Mouse (Mus musculus): ENCODE results near the gene Stx4a. TPM values are rescaled to one million over a fixed set of nuclear protein-coding genes. Genes with fewer than 3 reads are reported as not detected.
"Not testable (repeated sequence)": the region's sequence is repeated elsewhere in the genome, so short reads cannot be mapped to it uniquely, and the experiment has no call there.

Gene Stx4a
- 20.1 and 21.5 TPM in 2 replicates for polyA plus RNA-seq (2016; fragmentation: Nextera tagmentation; extraction: Ambion mirVana)

DNA sequence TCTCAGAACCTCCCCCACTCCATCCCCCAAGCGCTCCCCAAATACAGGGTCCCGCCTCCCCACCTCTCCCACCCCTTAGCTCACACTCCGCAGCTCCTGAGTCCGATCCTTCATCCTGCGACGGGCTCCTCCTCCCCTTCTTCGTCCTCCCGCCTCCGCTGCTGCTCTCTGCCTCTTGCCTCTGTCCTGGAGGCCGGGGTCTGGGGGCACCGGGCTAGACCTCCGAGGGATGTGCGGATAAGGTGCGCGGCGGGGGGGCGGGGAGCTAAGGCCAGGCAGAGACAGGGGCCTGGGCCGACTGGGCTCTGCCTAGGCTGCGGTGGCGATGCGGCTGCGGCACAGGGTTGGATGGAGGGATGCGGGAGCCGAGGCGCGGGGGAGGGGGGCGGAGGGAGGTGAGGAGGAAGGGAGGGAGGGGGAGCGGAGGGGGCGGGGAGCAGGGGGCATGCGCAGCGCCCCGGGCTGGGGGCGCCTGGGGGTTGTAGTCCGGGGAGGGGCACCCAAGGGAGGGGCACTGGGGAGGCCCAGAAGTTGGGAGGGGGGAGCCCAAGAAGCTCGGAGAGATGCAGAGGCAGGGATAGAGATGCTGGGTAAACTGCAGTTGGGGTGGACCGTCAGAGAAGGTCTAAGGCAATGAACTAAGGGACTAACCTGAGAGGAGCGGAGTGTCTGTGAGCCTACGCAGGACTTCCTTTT, at the start of gene Stx4a, which contains the start of gene Stx1b:
TSS of gene Stx4a (plus strand) at position 119 of the 696 bp plus-strand sequence.
TSS of gene Stx1b (minus strand) at position 374 of the 696 bp plus-strand sequence.
- 3% methylated on average over 31 of the region's 38 CpGs for WGBS
- peak; percentile 90 for ATAC-seq (ENCODE audit: low FRiP score, low read depth)

GRCm38 (mm10) chr7:127775837-127776236, 48.3 kb upstream of the Stx4a start:
- 76% methylated on average over 7 of the region's 7 CpGs for WGBS
- H3K9me3 ChIP-seq; ATAC-seq (ENCODE audit: low FRiP score, low read depth); H3K27me3 ChIP-seq: not testable (repeated sequence)
- Histone ChIP-seq H3K4me3 (peak overlapping the region; percentile 99), H3K27ac (replicated peaks) (peak overlapping the region; percentile 97), H3K4me1 (peaks cover 19% of the 10 kb centered on the region), H3K4me2 (replicated peaks) (peak overlapping the region; percentile 80), H3K36me3 (peaks cover 25% of the 10 kb centered on the region), H3K9ac (replicated peaks) (peak overlapping the region; percentile 95)

More for the DNA sequence above, at the start of gene Stx4a, which contains the start of gene Stx1b:
- peak within 1 kb of the TSS; percentile 93 for H3K9ac ChIP-seq (replicated peaks)
- peak within 1 kb of the TSS; percentile 84 for H3K27ac ChIP-seq (replicated peaks)
- H3K4me1 ChIP-seq = peaks cover 22% of the 10 kb centered on the region
- H3K4me2 ChIP-seq (replicated peaks) = peak within 1 kb of the TSS; percentile 69
- no peaks in the 10 kb centered on the region for H3K9me3 ChIP-seq
- H3K36me3 ChIP-seq = no peaks in the 10 kb centered on the region
- H3K27me3 ChIP-seq = no peaks in the 10 kb centered on the region
- peak within 1 kb of the TSS; percentile 80 for H3K4me3 ChIP-seq

- Histone ChIP-seq H3K9me3 (no peaks in the 10 kb centered on the region), H3K4me3 (peak within 1 kb of the TSS; percentile 99), H3K4me2 (replicated peaks) (peak within 1 kb of the TSS; percentile 80), H3K27ac (replicated peaks) (peak within 1 kb of the TSS; percentile 97), H3K4me1 (peaks cover 14% of the 10 kb centered on the region), H3K36me3 (peaks cover 31% of the 10 kb centered on the region), H3K9ac (replicated peaks) (peak within 1 kb of the TSS; percentile 95), H3K27me3 (no peaks in the 10 kb centered on the region)
- under 1% methylated on average over 23 of the region's 23 CpGs for WGBS
- ATAC-seq (ENCODE audit: low FRiP score, low read depth) = peak; percentile 70
Measured at GRCm38 (mm10) chr7:127776426-127776825, 47.7 kb upstream of the Stx4a start, which contains the start of gene Setd1a. Gene Setd1a, plus strand, starts transcription at chr7:127776670.

- 2% methylated on average over 53 of the region's 70 CpGs for whole genome bisulfite sequencing
- peak overlapping the region; percentile 95 for H3K9ac ChIP-seq (replicated peaks)
- peaks cover 14% of the 10 kb centered on the region for H3K4me1 ChIP-seq
- no peaks in the 10 kb centered on the region for H3K27me3 ChIP-seq
- H3K4me2 ChIP-seq (replicated peaks) = peak overlapping the region; percentile 80
- peak; percentile 93 for ATAC-seq (ENCODE audit: low FRiP score, low read depth)
- peak overlapping the region; percentile 97 for H3K27ac ChIP-seq (replicated peaks)
- no peaks in the 10 kb centered on the region for H3K9me3 ChIP-seq
- H3K36me3 ChIP-seq = peaks cover 36% of the 10 kb centered on the region
- H3K4me3 ChIP-seq = peak overlapping the region; percentile 99
Measured at GRCm38 (mm10) chr7:127776878-127777473, 47.1 kb upstream of the Stx4a start.

- H3K36me3 ChIP-seq = peaks cover 43% of the 10 kb centered on the region
- H3K9me3 ChIP-seq = no peaks in the 10 kb centered on the region
- peak overlapping the region; percentile 99 for H3K4me3 ChIP-seq
- peak overlapping the region; percentile 80 for H3K4me2 ChIP-seq (replicated peaks)
- H3K27me3 ChIP-seq = no peaks in the 10 kb centered on the region
- peaks cover 14% of the 10 kb centered on the region for H3K4me1 ChIP-seq
- H3K9ac ChIP-seq (replicated peaks) = peak overlapping the region; percentile 95
- H3K27ac ChIP-seq (replicated peaks) = peak overlapping the region; percentile 97
- peak; percentile 53 for ATAC-seq (ENCODE audit: low FRiP score, low read depth)
- WGBS = 3% methylated on average over 57 of the region's 66 CpGs
Measured at GRCm38 (mm10) chr7:127777474-127778266, 46.4 kb upstream of the Stx4a start.

DNA sequence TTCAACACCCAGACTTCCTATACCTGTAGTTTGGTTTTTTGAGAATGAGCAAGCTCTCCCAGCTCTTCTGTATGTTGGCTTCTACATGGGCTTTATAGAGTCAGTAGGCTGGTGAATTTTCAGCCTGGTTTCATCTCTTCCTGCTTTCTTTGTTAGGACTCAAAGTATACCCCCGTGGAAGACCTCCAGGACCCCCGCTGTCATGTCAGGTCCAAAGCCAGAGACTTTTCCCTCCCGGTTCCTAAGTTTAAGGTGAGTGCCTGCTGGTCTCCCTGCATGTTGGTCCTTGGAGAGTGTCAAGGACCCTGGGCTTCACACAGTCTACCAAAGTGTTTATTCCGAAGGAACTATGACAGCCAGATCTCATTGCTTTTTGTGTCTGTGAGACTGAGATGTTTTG, 45.7 kb upstream of the Stx4a start:
- 83% methylated on average over 4 of the region's 4 CpGs for WGBS
- peak overlapping the region; percentile 99 for H3K4me3 ChIP-seq
- no peaks in the 10 kb centered on the region for H3K27me3 ChIP-seq
- peaks cover 49% of the 10 kb centered on the region for H3K36me3 ChIP-seq
- H3K9ac ChIP-seq (replicated peaks) = peak overlapping the region; percentile 95
- 0 out of 2 replicates have a peak overlapping the region, but pooled peaks have one; percentile 97 for H3K27ac ChIP-seq (replicated peaks)
- peak overlapping the region; percentile 80 for H3K4me2 ChIP-seq (replicated peaks)
- H3K4me1 ChIP-seq = peaks cover 14% of the 10 kb centered on the region
- no peak for ATAC-seq (ENCODE audit: low FRiP score, low read depth)
- H3K9me3 ChIP-seq = no peaks in the 10 kb centered on the region

GRCm38 (mm10) chr7:127785308-127785707, 38.8 kb upstream of the Stx4a start, which contains the start of gene Gm49388:
Gene Gm49388, plus strand, starts transcription at chr7:127785608.
- WGBS = 91% methylated on average over 6 of the region's 7 CpGs
- Histone ChIP-seq H3K4me2 (replicated peaks) (no peak within 1 kb of the TSS), H3K27me3 (no peaks in the 10 kb centered on the region), H3K27ac (replicated peaks) (no peak within 1 kb of the TSS), H3K9me3 (no peaks in the 10 kb centered on the region), H3K36me3 (peaks cover 97% of the 10 kb centered on the region), H3K9ac (replicated peaks) (no peak within 1 kb of the TSS), H3K4me1 (no peaks in the 10 kb centered on the region), H3K4me3 (no peak within 1 kb of the TSS)
- ATAC-seq (ENCODE audit: low FRiP score, low read depth) = no peak

- no peak for ATAC-seq (ENCODE audit: low FRiP score, low read depth)
- no peak overlapping the region for H3K27ac ChIP-seq (replicated peaks)
- 95% methylated on average over 23 of the region's 23 CpGs for WGBS
- H3K36me3 ChIP-seq = peaks cover 78% of the 10 kb centered on the region
- no peaks in the 10 kb centered on the region for H3K9me3 ChIP-seq
- 0 out of 2 replicates have a peak, but pooled peaks cover 5% of the 10 kb centered on the region for H3K4me1 ChIP-seq
- no peak overlapping the region for H3K4me2 ChIP-seq (replicated peaks)
- H3K4me3 ChIP-seq = no peak overlapping the region
- H3K9ac ChIP-seq (replicated peaks) = no peak overlapping the region
- no peaks in the 10 kb centered on the region for H3K27me3 ChIP-seq
Measured at GRCm38 (mm10) chr7:127797076-127797845, 26.8 kb upstream of the Stx4a start.

DNA sequence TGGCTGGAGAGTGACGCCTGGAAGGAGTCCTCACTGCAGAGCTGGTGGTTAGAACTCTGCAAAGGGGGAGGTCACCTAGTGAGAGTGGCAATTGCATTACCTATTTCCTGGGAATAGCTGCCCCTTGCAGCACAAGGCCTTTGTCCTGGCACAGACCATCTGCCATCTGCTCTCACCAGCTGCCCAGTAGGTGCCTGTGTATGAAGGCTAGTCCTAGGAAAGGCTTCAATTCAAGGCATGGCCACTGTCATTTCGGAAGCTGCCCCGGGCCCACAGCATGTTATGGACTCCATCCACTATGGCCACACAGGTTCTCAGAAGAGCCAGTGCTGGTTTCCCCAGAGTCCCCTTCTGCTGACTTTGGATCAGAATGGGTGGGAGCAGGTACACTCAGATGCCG, 25.5 kb upstream of the Stx4a start:
- WGBS = 89% methylated on average over 4 of the region's 4 CpGs
- peaks cover 69% of the 10 kb centered on the region for H3K36me3 ChIP-seq
- no peaks in the 10 kb centered on the region for H3K9me3 ChIP-seq

DNA sequence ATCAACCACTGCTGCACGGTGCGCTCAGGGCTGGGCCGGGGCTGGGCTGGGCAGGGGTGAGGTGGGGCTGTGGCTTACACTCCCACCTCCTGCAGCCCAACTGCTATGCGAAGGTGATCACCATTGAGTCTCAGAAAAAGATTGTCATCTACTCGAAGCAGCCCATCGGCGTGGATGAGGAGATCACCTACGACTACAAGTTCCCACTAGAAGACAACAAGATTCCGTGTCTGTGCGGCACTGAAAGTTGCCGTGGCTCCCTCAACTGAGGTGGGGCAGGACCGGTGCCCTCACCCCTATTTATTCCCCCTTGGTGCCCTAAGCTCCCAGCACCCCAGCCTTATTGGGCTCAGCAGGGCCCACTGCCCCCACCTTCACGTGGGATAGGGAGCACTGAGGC, 24.9 kb upstream of the Stx4a start:
- Histone ChIP-seq H3K36me3 (peaks cover 64% of the 10 kb centered on the region), H3K27me3 (no peaks in the 10 kb centered on the region), H3K9me3 (no peaks in the 10 kb centered on the region), H3K27ac (replicated peaks) (no peak overlapping the region), H3K4me2 (replicated peaks) (no peak overlapping the region), H3K4me1 (0 out of 2 replicates have a peak, but pooled peaks cover 5% of the 10 kb centered on the region), H3K9ac (replicated peaks) (no peak overlapping the region), H3K4me3 (no peak overlapping the region)
- WGBS = 90% methylated on average over 13 of the region's 13 CpGs
- no peak for ATAC-seq (ENCODE audit: low FRiP score, low read depth)

More for the DNA sequence above, 25.5 kb upstream of the Stx4a start:
- no peak overlapping the region for H3K4me3 ChIP-seq
- H3K27ac ChIP-seq (replicated peaks) = no peak overlapping the region
- H3K27me3 ChIP-seq = no peaks in the 10 kb centered on the region
- no peak for ATAC-seq (ENCODE audit: low FRiP score, low read depth)
- no peak overlapping the region for H3K4me2 ChIP-seq (replicated peaks)
- H3K9ac ChIP-seq (replicated peaks) = no peak overlapping the region
- 0 out of 2 replicates have a peak, but pooled peaks cover 5% of the 10 kb centered on the region for H3K4me1 ChIP-seq

DNA sequence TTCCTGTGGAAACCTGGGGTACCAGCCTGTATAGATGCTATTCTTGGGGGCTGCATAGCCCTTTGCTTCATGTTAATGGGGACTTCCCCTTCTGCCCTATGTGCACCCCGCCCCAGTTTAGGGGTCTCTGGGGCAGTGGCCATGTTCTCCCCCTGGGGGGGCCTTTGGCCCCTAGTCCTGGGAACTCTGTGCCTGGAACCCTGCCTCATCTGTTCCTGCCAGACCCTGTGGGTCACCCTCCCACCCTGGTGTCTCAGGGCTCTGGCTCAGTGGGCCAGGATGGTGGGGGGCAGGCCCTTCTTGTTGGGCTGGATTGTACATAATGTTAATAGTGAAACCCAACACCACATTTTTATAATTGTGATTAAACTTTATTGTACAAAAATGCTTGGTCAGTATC, 24.4 kb upstream of the Stx4a start:
- no peak overlapping the region for H3K4me3 ChIP-seq
- H3K4me1 ChIP-seq = 0 out of 2 replicates have a peak, but pooled peaks cover 5% of the 10 kb centered on the region
- H3K27ac ChIP-seq (replicated peaks) = no peak overlapping the region
- no peaks in the 10 kb centered on the region for H3K9me3 ChIP-seq
- WGBS = 95% methylated on average over 1 of the region's 1 CpGs
- H3K9ac ChIP-seq (replicated peaks) = no peak overlapping the region
- H3K27me3 ChIP-seq = no peaks in the 10 kb centered on the region
- peaks cover 60% of the 10 kb centered on the region for H3K36me3 ChIP-seq
- ATAC-seq (ENCODE audit: low FRiP score, low read depth) = 0 out of 2 replicates have a peak, but pooled peaks have one; percentile 48
- H3K4me2 ChIP-seq (replicated peaks) = no peak overlapping the region

Measured in midbrain, embryonic 12.5 days (tissue).